Mouse (Mus musculus) bone marrow macrophage, adult 2 months (primary cell): Measurements from ENCODE around the gene Dlx5. TPM values are rescaled to one million over a fixed set of nuclear protein-coding genes. Genes with fewer than 3 reads are reported as not detected.

Experiments
- H3K27ac ChIP-seq: 2 replicates; pipeline ENCODE4 v1.5.1; 2012; ENCODE audit warnings: low read depth, low read length; ENCODE audit not compliant: insufficient read depth
- H3K4me1 ChIP-seq: 2 replicates; pipeline ENCODE4 v1.6.1; 2012; ENCODE audit warnings: low read length; ENCODE audit not compliant: control insufficient read depth, insufficient read depth
- H3K4me3 ChIP-seq: 2 replicates; pipeline ENCODE4 v1.5.1; 2012; ENCODE audit warnings: mild to moderate bottlenecking, low read length, moderate library complexity; ENCODE audit not compliant: insufficient read depth
- CTCF ChIP-seq: IDR thresholded peaks from 2 replicates; pipeline ENCODE4 v1.5.1; 2012; ENCODE audit warnings: low read depth, mild to moderate bottlenecking, low read length, moderate library complexity
- POLR2A ChIP-seq: IDR thresholded peaks from 2 replicates; pipeline ENCODE4 v1.6.1; 2012; ENCODE audit warnings: mild to moderate bottlenecking, low read depth, low read length, borderline replicate concordance
- polyA plus RNA-seq: library from polyadenylated mRNA; stranded (reverse); fragments of >200 nt; gene quantifications from 2 replicates; pipeline ENCODE4 v1.2.4, GENCODE M21; 2012; ENCODE audit not compliant: missing spikeins, insufficient read depth, insufficient read length

Dlx5 gene
- polyA plus RNA-seq, 1 experiment: 0.42 TPM

GRCm38 (mm10) chr6:6861086-6861797, 20.6 kb downstream of the Dlx5 start:
- no peak overlapping the region for H3K27ac ChIP-seq
- H3K4me1 ChIP-seq: peaks cover 2% of the 10 kb centered on the region; the same call in 1 of the 2 replicates
- H3K4me3 ChIP-seq: peak overlapping the region; percentile 30
- no peak for TF ChIP-seq POLR2A
- no peak for TF ChIP-seq CTCF

GRCm38 (mm10) chr6:6860411-6861085, 21.3 kb downstream of the Dlx5 start:
- peaks cover 2% of the 10 kb centered on the region; the same call in 1 of the 2 replicates for H3K4me1 ChIP-seq
- TF ChIP-seq CTCF: no peak
- TF ChIP-seq POLR2A: no peak
- H3K4me3 ChIP-seq: peak overlapping the region; percentile 30
- H3K27ac ChIP-seq: no peak overlapping the region

- H3K4me3 ChIP-seq: peak overlapping the region; percentile 30
- H3K4me1 ChIP-seq: peaks cover 2% of the 10 kb centered on the region; the same call in 1 of the 2 replicates
- H3K27ac ChIP-seq: no peak overlapping the region
- TF ChIP-seq CTCF: no peak
- no peak for TF ChIP-seq POLR2A
Observed at GRCm38 (mm10) chr6:6859950-6860410, 21.9 kb downstream of the Dlx5 start.

GRCm38 (mm10) chr6:6859111-6859949, 22.6 kb downstream of the Dlx5 start:
- TF ChIP-seq CTCF (no peak), POLR2A (no peak)
- Histone ChIP-seq H3K4me1 (peaks cover 2% of the 10 kb centered on the region; the same call in 1 of the 2 replicates), H3K4me3 (peak overlapping the region; percentile 30; the same call in 1 of the 2 replicates), H3K27ac (no peak overlapping the region)

- no peak for TF ChIP-seq POLR2A
- no peak for TF ChIP-seq CTCF
- H3K27ac ChIP-seq: no peak overlapping the region
- no peak overlapping the region for H3K4me3 ChIP-seq
- H3K4me1 ChIP-seq: peaks cover 2% of the 10 kb centered on the region; the same call in 1 of the 2 replicates
Observed at GRCm38 (mm10) chr6:6858571-6858970, 23.3 kb downstream of the Dlx5 start.

GRCm38 (mm10) chr6:6857766-6858165, 24.1 kb downstream of the Dlx5 start:
- H3K4me1 ChIP-seq: peaks cover 1% of the 10 kb centered on the region; the same call in 1 of the 2 replicates
- H3K27ac ChIP-seq: no peak overlapping the region
- no peak overlapping the region for H3K4me3 ChIP-seq
- TF ChIP-seq POLR2A: no peak
- no peak for TF ChIP-seq CTCF

GRCm38 (mm10) chr6:6856881-6857280, 25.0 kb downstream of the Dlx5 start:
- Histone ChIP-seq H3K4me1 (no peaks in the 10 kb centered on the region; the same call in 1 of the 2 replicates), H3K4me3 (no peak overlapping the region), H3K27ac (no peak overlapping the region)
- TF ChIP-seq CTCF: no peak
- TF ChIP-seq POLR2A: no peak

GRCm38 (mm10) chr6:6856316-6856715, 25.6 kb downstream of the Dlx5 start:
- no peak overlapping the region for H3K27ac ChIP-seq
- TF ChIP-seq POLR2A (no peak), CTCF (no peak)
- no peaks in the 10 kb centered on the region; the same call in 1 of the 2 replicates for H3K4me1 ChIP-seq
- no peak overlapping the region for H3K4me3 ChIP-seq

- TF ChIP-seq CTCF (no peak), POLR2A (no peak)
- Histone ChIP-seq H3K4me3 (no peak overlapping the region), H3K27ac (no peak overlapping the region), H3K4me1 (no peaks in the 10 kb centered on the region; the same call in 1 of the 2 replicates)
Observed at GRCm38 (mm10) chr6:6855746-6856185, 26.1 kb downstream of the Dlx5 start.
